Mouse (Mus musculus) testis, adult 2 months (tissue): Measurements from ENCODE around the gene Psmc3ip. TPM values are rescaled to one million over a fixed set of nuclear protein-coding genes. Genes with fewer than 3 reads are reported as not detected.
A peak's percentile ranks its signal among the peaks of the same experiment; 100 is the strongest.

Source experiments
- H3K27ac ChIP-seq: fragments of 200-500 bp; 2 replicates; pipeline ENCODE4 v1.5.1; 2012; ENCODE audit warnings: low read depth, low read length; ENCODE audit not compliant: control insufficient read depth, insufficient read depth
- H3K27me3 ChIP-seq: fragments of 200-500 bp; 2 replicates; pipeline ENCODE4 v1.6.1; 2012; ENCODE audit warnings: mild to moderate bottlenecking, low read length, moderate library complexity; ENCODE audit not compliant: control insufficient read depth, insufficient read depth
- H3K36me3 ChIP-seq: fragments of 200-500 bp; 2 replicates; pipeline ENCODE4 v1.6.1; 2012; ENCODE audit warnings: mild to moderate bottlenecking, low read length; ENCODE audit not compliant: control insufficient read depth, insufficient read depth
- H3K4me1 ChIP-seq: fragments of 200-500 bp; 2 replicates; pipeline ENCODE4 v1.6.1; 2012; ENCODE audit warnings: low read length; ENCODE audit not compliant: control insufficient read depth, insufficient read depth
- H3K4me3 ChIP-seq: fragments of 200-500 bp; 2 replicates; pipeline ENCODE4 v1.5.1; 2012; ENCODE audit warnings: low read depth, mild to moderate bottlenecking, low read length, moderate library complexity, mixed read lengths; ENCODE audit not compliant: control insufficient read depth
- CTCF ChIP-seq: fragments of 200-500 bp; IDR thresholded peaks from 2 replicates; pipeline ENCODE4 v1.5.1; 2012; ENCODE audit warnings: low read depth, mild to moderate bottlenecking, inconsistent platforms, low read length, moderate library complexity; ENCODE audit not compliant: control insufficient read depth, insufficient read depth, insufficient replicate concordance
- POLR2A ChIP-seq: fragments of 200-500 bp; IDR thresholded peaks from 2 replicates; pipeline ENCODE4 v1.6.1; 2012; ENCODE audit warnings: low read depth, mild to moderate bottlenecking, inconsistent platforms, low read length, moderate library complexity; ENCODE audit not compliant: control insufficient read depth
- polyA plus RNA-seq: library from polyadenylated mRNA; depleted of rRNA; stranded (reverse); fragments of >200 nt; gene quantifications from 2 replicates; pipeline ENCODE4 v1.2.3, GENCODE M21; 2012

The Psmc3ip gene
- polyA plus RNA-seq, 1 experiment = 77.6 TPM

DNA sequence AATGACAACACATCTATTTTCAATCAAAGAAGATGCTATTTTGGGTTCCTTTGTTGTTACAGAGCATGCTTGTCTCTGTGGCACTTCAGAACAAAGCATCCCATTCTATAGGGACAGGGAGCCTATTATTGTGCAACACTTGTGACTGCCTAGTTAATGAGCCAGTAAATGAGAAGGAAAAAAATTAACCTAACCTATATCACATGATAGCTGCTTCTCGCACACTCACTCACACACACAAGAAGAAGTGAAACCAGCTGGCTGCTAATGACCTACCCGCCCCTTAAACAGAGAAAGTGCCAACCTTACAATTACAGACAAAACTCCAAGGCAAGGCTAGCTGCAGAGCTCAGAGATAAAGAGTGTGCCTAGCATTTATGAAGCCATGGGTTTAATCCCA is 20.3 kb upstream of the Psmc3ip start:
- Histone ChIP-seq H3K36me3 (no peaks in the 10 kb centered on the region), H3K27me3 (no peaks in the 10 kb centered on the region), H3K4me1 (peaks cover 3% of the 10 kb centered on the region), H3K4me3 (no peak overlapping the region), H3K27ac (no peak overlapping the region)
- TF ChIP-seq CTCF (no peak), POLR2A (no peak)

DNA sequence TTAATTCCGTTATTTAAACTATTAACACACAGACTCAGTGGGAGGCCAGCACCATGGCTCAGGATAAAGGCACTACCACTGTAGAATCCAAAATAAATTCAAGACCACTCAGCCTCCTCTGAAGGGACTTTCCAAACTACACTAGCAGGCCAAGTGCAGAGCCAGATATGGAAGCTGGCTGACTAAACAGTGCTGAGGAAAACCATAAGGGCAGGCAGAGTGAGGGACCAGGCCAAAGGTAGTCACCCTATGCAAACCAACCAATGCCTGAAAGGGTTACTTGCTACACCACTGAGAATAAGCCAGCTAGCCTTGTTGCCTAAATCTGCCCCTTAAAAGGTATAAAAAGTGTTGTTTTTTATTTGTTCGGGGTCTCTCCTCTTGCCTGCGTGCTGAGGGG is 16.9 kb upstream of the Psmc3ip start:
- H3K4me1 ChIP-seq = no peaks in the 10 kb centered on the region
- H3K36me3 ChIP-seq = no peaks in the 10 kb centered on the region
- no peaks in the 10 kb centered on the region for H3K27me3 ChIP-seq
- H3K27ac ChIP-seq = no peak overlapping the region
- TF ChIP-seq CTCF (no peak), POLR2A (no peak)
- no peak overlapping the region for H3K4me3 ChIP-seq

DNA sequence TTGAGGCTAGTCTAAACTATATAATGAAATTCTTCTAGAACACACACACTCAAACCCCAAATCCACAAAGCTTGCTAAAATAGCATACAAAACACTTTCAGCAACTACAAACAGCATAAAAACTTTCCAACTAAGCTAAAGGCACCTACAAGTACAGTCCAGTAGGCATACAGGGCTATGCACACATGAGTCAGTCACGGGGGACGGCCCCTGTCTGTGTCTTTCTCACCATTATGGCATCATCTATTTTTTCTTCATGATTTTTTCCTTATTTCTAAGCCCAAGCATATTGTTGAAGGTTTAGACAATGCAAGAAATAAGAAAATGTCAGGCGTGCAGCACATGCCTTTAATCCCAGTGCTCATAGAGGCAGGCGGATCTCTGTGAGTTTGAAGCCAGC is 15.9 kb upstream of the Psmc3ip start:
- no peaks in the 10 kb centered on the region for H3K4me1 ChIP-seq
- H3K4me3 ChIP-seq = no peak overlapping the region
- H3K27me3 ChIP-seq = no peaks in the 10 kb centered on the region
- no peaks in the 10 kb centered on the region for H3K36me3 ChIP-seq
- TF ChIP-seq POLR2A = no peak
- TF ChIP-seq CTCF = no peak
- no peak overlapping the region for H3K27ac ChIP-seq

- no peak for TF ChIP-seq CTCF
- TF ChIP-seq POLR2A = no peak
- Histone ChIP-seq H3K36me3 (no peaks in the 10 kb centered on the region), H3K4me1 (no peaks in the 10 kb centered on the region), H3K27ac (no peak overlapping the region), H3K4me3 (no peak overlapping the region), H3K27me3 (no peaks in the 10 kb centered on the region)
Observed at GRCm38 (mm10) chr11:101110708-101111107, 15.5 kb upstream of the Psmc3ip start.

- Histone ChIP-seq H3K4me3 (no peak overlapping the region), H3K36me3 (no peaks in the 10 kb centered on the region), H3K4me1 (no peaks in the 10 kb centered on the region), H3K27ac (no peak overlapping the region), H3K27me3 (no peaks in the 10 kb centered on the region)
- TF ChIP-seq POLR2A = no peak
- TF ChIP-seq CTCF = no peak
Observed at GRCm38 (mm10) chr11:101109351-101109750, 14.1 kb upstream of the Psmc3ip start.

DNA sequence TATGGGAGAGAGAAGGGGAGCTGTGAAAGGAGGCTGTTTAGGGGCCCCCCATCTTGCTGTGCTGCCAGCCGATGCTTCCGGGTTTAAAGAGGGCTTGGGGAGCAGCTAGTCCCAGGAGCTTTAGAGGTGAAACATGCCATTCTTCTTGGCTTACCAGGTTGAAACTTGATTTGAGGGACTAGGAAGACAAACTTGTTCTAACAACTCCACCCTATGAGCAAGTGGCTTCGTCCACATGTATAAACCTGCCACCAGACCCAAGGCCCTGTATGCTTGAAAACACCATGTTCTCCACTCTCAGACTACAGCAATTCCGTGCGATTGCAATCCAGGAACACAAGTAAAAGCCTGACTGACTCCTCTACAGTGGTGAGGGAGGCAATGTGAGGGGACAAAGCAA is 7.8 kb upstream of the Psmc3ip start:
- no peaks in the 10 kb centered on the region for H3K4me1 ChIP-seq
- H3K27me3 ChIP-seq = no peaks in the 10 kb centered on the region
- TF ChIP-seq POLR2A (no peak), CTCF (no peak)
- H3K27ac ChIP-seq = no peak overlapping the region
- H3K36me3 ChIP-seq = peaks cover 2% of the 10 kb centered on the region; the same call in 1 of the 2 replicates
- H3K4me3 ChIP-seq = no peak overlapping the region

DNA sequence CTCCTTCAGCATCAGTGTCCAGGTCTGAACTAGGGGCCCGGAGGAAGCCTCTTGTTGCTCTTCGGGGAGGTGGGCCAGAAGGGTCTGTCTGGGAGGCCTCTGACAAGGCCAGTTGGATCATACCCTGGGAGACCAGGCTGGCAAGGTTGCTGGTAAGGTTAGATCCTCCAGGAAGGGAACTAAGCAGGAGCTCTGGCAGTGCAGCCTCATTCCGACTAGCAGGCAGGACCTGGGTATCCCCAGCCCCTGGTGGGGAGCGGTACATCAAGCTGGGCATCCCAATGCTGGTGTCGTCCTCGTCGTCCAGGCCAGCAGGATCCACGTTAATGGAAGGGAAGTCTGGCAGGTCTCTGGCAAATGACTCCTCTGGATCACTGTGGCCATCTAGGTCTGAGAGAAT is 3.0 kb upstream of the Psmc3ip start:
- Histone ChIP-seq H3K36me3 (peaks cover 5% of the 10 kb centered on the region), H3K4me3 (no peak overlapping the region), H3K4me1 (no peaks in the 10 kb centered on the region; the same call in none of the 2 replicates), H3K27me3 (no peaks in the 10 kb centered on the region), H3K27ac (no peak overlapping the region)
- no peak for TF ChIP-seq CTCF
- no peak for TF ChIP-seq POLR2A

DNA sequence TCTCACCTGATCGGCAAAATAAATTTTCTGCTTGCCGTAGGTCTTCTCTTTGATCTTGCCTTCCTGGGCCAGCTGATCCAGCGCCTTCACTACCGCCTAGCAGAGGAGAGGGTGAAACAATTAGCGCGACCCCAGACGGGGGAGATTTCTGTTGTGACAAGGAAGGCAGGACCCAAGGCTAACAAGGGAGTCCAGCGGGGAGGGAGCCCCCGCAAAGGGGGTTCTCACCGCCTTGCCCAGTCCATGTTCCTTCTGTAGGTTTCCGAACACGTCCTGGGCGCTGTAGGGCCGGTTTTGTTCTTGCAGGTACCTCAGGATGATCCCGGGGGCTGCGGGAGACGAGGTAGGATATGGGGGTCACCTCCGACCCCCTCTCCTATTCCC is 314 bp downstream of the Psmc3ip start:
- Histone ChIP-seq H3K27me3 (no peaks in the 10 kb centered on the region), H3K27ac (peak overlapping the region; percentile 69), H3K4me1 (no peaks in the 10 kb centered on the region; the same call in none of the 2 replicates), H3K36me3 (peaks cover 9% of the 10 kb centered on the region), H3K4me3 (peak overlapping the region; percentile 97)
- TF ChIP-seq CTCF = no peak
- TF ChIP-seq POLR2A = no peak
